13 mouse cellular contexts compared by ENCODE assay signal in genomic region chr3:87500088-87501055, GRCm38 (mm10). TPM values are rescaled to one million over a fixed set of nuclear protein-coding genes. Genes with fewer than 3 reads are reported as not detected.
A peak's percentile ranks its signal among the peaks of the same experiment; 100 is the strongest.
DNase-seq lines count a peak whose midpoint lies in the region.
"Had no signal": no experiment of that assay in that cellular context is flagged by ENCODE, and none has a peak within 500 bp of the region (broad histone marks: within the 10 kb centered on the region; RNA-seq: fewer than 3 reads in every experiment).

No protein-coding gene starts in this region.

- intact Hi-C loops in heart, postnatal 10 days (cut with DNase I) = loop anchor here (1.0 to 5.0 kb wide), 2 partner anchors 257 to 408 kb away; no protein-coding TSS in a partner anchor
- intact Hi-C loops in heart, postnatal 25 days (cut with DNase I) = loop anchor here (5.0 kb wide), 2 partner anchors 408 to 468 kb away; no protein-coding TSS in a partner anchor
- intact Hi-C loops in left cerebral cortex, postnatal 36 days (cut with DNase I) = loop anchor here (5.0 kb wide), 1 partner anchor 88 kb away; no protein-coding TSS in a partner anchor

- DNase-seq in heart, postnatal 10 days = peak; percentile 16 to 21
- DNase-seq in heart, postnatal 25 days (ENCODE audit: low spot score) = no peak
- peak; percentile 91 for DNase-seq in A20 (ENCODE audit: low read depth, low spot score)
- peak; percentile 52 for DNase-seq in T-cell, adult 2 months (ENCODE audit: low spot score)
- DNase-seq in spleen, postnatal 36 days (ENCODE audit: low spot score in 2 of 2) = peak; percentile 79 to 80
- DNase-seq in layer of hippocampus, postnatal 10 days (ENCODE audit: low spot score in 2 of 2) = no peak
- DNase-seq in left cerebral cortex, postnatal 36 days (ENCODE audit: low spot score in 2 of 2) = no peak
- no peak for DNase-seq in cerebellum, postnatal 25 days
- DNase-seq: adrenal gland, postnatal 10 days; cerebellum, adult 9-10 months; gastrocnemius, postnatal 25 days; heart, postnatal 36 days; kidney, postnatal 36 days had no signal

RNA-seq across cellular contexts. Expression of gene Etv3, which starts 24.8 kb away (rescaled TPM):
- 10 to 100 TPM; 17.1 to 18.3 TPM for total RNA-seq in heart, postnatal 10 days (2021)
- 10 to 100 TPM; 17.7 to 18.3 TPM for total RNA-seq in heart, postnatal 25 days (2021)
- 10 to 100 TPM; 14.4 to 18.0 TPM for total RNA-seq in layer of hippocampus, postnatal 10 days (2021)
- 10 to 100 TPM; 21.1 to 22.1 TPM for total RNA-seq in left cerebral cortex, postnatal 36 days (2021)

Comparison
In these comparisons a context has a peak if more than half of its experiments do, and no peak if none do; other contexts are left out.
1. DNase-seq: peak in heart, postnatal 10 days (2 of 2), A20 (single experiment), T-cell, adult 2 months (single experiment) and spleen, postnatal 36 days (2 of 2); none in heart, postnatal 25 days (single experiment), layer of hippocampus, postnatal 10 days (0 of 2), left cerebral cortex, postnatal 36 days (0 of 2) and cerebellum, postnatal 25 days (0 of 2).